Mouse (Mus musculus) Muller cell, postnatal 12 days (primary cell): ENCODE data around the gene Tcp11l2.

Experiments used
- DNase-seq: peaks from one replicate; pipeline ENCODE4 v3.0.0-alpha.2; 2015; ENCODE audit errors: inconsistent ontology term

Tcp11l2 gene

DNA sequence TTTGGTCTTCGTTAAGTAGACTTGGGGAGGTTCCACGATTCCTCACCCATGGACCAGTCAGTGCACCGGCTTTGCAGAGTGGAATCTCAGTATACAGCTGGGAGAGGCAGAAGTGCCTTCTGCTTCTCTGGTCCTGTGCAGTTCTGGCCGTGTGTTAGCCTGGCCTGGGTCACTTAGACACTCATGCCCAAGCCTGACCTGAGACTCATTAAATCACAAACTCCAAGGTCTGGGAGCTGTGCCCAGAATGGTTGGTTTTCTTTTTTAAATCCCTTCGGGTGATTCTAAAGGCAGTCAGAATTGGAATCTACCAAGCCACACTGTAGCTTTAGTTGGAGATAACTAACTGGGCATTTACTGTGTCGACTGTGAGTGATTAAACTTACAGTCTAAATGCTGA is 23.7 kb downstream of the Tcp11l2 start:
- peak; percentile 49 for DNase-seq

DNA sequence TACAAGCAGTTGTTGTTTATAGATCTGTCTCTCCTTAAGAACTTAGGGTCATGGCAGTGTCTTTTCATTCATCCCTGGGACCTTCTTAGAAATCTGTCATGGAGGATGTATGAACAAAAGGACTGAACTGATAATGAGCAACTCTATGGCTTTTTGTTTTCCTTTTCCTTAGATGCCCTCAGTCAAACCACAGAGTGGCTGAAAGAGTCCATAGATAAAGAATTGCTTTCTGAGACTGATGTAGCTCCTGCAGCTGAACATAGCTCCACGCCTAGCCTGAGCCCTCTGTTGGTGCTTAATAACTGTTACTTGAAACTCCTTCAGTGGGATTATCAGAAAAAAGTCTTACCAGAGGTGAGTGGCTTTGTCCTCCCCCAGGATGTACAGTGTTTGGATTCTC is 27.9 kb downstream of the Tcp11l2 start:
- DNase-seq: no peak

DNA sequence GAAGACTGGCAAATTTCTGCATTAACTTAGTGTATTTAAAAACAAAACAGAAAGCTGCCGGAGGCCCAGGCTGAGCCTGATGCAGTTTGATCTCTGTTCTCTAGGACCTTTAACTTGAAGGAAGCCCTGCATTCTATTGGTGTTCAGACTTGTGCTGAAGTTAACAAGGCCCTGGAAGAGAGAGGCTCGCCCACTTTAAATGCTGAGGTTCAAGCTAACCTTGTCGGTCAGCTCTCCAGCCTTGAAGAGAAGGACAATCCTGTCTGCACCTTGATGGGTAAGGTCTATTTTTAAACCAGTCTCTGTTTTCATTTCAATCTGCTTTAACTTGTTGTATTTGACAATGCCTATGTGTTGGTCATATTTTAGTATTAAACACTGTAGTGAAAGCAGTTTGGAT is 31.9 kb downstream of the Tcp11l2 start:
- no peak for DNase-seq

DNA sequence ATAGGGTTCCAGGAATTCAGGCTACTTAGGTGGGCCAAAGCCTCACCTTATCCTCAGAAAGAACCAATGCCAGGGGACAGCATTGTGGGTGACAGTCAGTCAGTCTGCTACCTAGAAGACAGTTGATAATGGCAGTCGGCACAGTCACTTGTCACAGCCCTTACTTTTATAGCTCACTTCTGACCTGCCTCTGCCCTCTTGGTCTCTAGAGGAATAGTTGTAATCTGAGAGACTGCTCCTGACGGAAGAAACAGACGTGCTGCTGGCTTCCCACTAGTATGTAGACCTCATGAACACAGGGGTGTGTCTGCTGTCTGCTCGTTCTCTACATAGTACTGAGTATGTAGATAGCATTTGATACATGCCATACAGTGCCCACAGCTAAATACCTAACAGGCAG is 33.9 kb downstream of the Tcp11l2 start:
- no peak for DNase-seq

DNA sequence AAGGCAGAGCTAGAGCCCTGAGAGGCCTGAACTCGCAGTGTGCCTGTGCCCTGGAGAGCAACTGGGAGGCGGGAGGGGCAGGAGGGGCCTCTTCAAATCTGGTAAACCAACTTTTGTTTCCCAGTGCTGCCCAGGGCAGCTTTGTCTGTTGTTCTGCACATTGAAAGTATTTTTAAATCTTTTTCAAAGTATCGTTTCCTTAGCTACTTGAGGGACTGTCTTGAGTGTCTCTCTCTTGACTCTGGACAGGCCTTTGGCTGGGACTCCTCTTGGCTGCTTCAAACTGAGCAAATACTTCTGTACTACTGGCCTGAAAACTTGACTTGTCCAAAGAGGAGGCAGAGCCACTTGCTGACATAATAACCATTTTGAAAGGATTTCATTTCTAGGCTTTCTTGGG is 34.4 kb downstream of the Tcp11l2 start:
- no peak for DNase-seq

DNA sequence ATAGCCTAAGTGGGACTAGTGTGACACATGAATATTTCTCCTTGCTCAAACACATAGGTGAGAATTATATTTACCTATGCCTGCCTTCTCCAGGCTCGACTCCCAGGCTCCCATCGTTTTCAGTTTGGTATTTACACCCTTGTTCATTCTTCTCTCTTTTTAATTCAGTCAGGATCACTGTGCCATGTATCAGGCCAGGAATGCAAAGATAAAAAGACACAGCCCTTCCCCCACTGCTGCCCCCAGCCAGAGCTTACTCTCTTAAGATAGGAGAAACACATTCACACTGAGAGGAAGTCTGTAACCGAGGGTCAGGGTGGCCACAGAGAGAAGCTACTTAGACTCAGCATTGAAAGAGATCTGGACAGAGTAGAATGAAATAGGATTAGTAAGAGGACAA is 35.2 kb downstream of the Tcp11l2 start:
- no peak for DNase-seq

DNA sequence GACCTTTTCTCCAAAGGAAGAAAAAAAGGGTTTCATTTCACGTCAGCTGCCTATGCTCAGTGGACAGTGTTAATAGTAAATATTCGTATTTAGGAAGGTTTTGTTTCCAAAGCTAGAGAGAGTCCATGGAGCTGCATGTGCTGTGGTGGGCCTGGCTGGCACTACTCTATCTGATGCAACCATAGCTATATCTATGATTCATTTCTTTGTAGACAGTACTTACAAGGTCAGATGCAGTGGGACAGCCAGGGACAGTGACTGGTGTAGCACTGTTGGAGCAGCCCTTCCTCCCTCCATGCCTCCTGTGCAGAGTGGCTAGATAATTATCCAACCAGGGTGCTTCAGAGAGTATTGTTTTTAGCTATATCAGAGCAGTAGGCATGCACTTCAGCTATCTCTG is 35.9 kb downstream of the Tcp11l2 start:
- DNase-seq: no peak

DNA sequence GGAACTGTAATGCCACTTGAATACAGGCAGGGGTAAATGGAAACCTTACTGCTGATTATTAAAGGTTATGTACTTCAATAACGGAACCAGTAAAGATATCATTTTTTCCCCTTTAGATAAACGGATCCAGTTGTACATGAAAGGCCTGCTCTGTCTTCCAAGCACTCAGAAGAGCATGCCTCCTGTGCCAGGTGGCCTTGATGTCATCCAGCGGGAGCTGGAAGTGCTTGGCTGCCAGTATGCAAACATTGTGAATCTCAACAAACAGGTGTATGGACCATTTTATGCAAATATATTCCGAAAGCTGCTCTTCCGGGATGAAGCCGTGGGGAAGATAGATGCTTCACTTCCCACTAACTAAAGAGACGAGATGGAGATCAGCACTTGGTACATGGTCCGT is 36.9 kb downstream of the Tcp11l2 start:
- DNase-seq: no peak

DNA sequence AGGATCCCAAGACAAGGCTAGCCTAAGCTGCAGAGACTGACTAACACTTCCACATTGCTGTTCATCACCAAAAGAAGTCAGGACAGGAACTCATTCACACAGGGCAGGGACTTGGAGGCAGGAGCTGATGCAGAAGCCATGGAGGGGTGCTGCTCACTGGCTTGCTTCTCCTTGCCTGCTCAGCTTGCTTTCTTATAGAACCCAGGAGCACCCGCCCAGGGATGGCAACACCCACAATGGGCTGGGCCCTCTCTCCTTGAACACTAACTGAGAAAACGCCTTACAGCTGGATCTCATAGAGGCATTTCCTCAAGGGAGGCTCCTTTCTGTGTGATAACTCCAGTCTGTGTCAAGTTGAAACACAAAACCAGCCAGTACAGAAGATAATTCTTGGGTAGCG is 38.6 kb downstream of the Tcp11l2 start:
- no peak for DNase-seq

DNA sequence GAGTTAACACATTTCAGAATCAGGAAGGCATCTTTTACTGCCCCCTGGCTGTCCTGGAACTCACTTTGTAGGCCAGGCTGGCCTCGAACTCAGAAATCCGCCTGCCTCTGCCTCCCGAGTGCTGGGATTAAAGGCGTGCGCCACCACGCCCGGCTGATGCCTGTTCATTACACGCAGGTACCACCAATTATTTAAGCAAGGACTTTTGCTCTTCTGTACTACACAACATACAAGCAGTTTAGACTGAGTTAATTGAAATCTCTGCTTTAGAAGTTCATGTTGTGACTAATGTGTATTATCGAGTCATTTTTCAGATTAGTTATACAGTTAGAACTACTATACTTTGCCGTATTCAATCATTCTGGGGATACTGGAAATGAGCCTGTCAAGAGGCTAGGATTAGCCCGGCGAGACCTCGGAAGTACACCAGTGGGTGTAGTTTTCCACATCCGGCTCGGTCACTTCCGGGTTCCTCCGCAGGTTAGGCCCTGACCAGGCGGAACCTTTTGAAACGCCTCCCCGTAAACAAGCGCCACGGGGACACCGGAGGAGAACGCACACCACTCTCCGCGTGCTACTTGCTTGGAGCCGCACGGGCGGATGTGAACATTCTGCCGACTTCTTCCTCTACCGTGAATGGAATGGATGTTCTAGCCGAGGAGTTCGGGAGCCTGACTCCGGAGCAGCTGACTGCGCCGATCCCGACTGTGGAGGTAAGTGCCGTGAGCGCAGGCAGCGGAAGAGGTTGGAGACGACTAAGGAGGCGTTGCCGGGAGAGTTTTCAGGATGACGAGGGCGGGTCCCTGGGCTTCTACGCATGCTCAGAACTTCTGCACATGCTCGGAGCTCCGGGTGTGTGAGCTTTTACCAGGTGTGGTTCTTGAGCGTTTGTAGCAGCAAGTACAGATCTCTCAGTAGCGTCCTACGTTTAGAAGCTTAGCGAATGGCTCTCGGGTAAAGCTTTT is 45.7 kb downstream of the Tcp11l2 start, which contains the start of gene Polr3b:
TSS of gene Polr3b (plus strand) at position 467 of the 965 bp plus-strand sequence.
- DNase-seq: peak; percentile 95

DNA sequence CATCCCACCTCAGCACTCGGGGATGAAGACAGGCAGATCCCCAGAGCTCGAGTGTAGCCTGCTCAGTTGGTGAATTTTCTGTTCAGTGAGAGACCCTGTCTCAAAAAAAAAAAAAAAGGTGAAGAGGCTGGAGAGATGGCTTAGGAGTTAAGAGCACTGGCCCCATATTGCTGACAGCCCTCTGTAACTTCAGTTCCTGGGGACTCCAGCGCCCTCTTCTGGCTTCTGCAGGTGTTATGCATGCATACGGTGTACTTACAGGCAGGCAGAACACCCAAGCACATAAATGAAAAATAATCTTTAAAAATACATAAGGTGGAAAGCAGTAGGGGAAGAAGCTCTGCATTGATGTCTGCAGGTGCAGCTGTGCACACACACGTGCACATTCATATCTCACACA is 54.8 kb downstream of the Tcp11l2 start:
- DNase-seq: no peak

DNA sequence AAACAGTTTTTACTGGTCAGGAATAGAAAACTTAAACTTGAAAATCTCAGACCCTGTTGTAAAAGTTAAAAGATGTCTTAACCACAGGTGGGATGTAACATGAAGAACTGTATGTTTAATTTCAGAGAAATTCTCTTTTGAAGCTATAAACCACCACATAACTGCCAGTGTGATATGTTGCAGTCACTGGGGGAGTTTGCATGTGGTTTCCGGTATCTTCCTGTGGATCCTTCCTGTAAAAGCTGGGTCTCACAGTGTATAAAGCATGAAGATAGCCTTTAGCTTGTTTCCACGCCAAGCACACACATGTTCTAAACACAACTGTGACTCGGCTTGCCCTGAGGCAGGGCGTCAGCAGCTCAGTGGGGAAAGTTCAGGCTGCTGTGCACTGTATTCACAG is 55.6 kb downstream of the Tcp11l2 start:
- no peak for DNase-seq

DNA sequence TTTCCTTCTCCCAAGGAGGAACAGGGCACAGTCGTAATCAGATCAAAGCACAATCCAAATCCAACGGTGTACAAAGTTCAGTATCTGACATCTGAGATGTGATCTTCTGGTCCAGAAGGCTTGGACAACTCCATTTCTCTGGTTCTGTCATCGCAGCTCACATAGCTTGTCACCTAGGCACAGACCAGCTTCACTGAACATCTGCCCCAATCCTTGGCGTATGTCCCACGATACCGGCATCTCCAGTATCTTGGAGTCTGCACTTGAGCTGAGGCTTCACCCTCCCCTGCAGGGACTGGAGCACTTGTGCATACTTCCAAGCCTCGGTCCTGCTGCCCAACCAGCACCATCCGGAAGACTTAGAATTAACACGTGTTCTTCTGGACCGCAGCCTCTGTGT is 60.2 kb downstream of the Tcp11l2 start:
- DNase-seq: no peak

DNA sequence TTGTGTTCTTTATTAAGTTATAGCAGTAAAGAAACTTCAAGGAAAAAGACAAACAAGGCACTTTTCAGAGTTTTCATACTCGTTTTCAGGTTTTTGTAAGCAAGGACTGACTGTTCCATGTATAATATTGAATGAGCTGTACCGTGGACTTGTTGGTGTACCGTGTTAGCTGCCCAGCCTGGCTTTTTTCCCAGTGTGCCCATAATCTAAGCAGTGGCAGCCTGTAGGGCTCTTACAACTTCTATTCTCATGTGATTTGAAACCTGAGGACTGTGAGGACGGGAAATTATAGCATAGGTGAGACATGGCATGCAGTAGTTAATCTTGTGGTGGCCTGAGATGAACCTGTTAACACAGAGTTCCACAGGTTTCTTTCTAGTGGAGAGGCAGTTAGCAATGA is 62.0 kb downstream of the Tcp11l2 start:
- DNase-seq: no peak

DNA sequence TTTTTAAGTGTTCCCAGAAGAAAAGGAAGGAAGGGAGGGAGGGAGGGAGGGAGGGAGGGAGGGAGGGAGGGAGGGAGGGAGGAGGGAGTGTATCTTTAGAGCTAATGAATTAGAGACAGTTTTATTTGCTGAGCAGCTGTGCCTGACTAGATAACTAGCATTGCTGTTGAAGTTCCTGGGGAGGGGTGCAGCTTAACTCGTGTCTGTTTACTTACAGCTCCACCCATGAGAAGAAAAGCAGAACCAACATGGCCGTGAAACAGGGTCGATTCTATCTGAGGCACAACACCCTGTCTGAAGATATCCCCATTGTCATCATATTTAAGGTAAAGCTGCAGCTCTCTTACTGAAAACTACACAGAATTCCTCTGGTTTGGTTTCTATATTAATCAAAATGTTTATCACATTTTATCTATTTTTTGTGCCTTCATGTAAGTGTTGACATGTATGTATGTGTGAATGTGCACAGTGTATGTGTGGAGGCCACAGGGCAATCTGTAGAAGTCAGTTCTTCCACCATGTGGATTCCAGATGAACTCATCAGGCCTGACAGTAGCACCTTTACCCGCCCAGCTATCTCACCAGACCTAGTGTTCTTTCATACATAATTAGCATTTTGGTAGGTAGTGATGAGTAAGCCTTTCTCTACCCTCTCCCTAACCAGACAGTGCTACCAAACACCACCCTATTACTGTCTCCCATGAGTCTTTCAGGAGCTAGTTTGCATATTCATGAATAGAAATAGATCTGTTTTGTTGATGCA is 63.3 kb downstream of the Tcp11l2 start:
- DNase-seq: no peak

DNA sequence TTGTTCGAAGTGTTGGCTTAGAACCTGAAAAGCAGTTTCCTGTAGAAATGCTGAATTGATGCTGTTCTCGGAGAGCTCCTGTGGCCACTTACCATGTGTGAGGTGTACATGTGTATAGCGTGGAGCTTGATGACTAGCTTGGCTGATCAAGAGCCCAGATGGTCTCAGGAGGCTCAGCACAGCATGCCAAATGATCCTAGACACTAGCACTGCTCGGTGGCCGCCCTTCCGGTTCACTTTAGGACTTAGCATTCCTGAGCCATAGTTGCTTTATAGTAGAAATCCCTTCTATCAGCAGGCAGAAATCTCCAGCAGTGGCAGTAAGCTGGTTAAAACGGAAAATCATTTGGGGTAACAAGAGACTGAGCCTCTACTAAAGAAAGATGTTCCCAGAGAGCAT is 64.4 kb downstream of the Tcp11l2 start:
- DNase-seq: no peak

DNA sequence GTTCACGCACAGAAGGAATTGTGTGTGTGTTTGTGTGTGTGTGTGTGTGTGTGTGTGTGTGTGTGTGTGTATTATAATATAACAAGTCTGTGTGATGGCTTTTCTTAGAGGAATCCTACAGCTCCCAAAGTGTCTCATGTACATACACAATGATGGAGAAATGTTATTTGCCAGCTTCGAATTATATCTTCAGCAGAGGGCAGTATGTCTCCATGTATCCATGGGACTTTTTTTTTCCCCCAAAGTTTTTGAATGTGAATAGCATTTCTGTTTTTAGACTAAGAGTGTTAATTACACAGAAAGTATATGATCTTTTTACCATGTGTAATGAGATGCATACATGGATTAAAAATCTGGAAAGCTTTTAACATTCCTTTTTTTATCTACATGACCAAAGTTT is 65.2 kb downstream of the Tcp11l2 start:
- peak; percentile 42 for DNase-seq

DNA sequence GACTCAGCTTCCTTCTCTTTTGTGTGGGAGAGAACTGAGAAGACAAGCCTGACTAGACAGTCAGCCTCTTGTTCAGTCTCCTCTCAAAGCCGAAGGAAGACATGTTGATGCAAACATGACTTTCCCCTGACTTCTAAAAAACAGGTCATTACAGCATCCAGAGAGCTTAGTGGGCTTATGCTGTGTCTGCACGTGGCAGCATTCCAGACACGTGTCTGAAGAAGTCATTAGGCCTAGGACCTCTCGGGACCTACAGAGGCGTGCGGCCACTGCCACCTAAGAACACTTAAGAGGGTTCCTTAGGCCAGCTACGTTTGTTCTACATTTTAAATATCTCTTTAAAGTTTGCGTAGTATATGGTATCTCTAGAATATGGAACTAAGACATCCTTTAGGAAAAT is 69.5 kb downstream of the Tcp11l2 start:
- no peak for DNase-seq

DNA sequence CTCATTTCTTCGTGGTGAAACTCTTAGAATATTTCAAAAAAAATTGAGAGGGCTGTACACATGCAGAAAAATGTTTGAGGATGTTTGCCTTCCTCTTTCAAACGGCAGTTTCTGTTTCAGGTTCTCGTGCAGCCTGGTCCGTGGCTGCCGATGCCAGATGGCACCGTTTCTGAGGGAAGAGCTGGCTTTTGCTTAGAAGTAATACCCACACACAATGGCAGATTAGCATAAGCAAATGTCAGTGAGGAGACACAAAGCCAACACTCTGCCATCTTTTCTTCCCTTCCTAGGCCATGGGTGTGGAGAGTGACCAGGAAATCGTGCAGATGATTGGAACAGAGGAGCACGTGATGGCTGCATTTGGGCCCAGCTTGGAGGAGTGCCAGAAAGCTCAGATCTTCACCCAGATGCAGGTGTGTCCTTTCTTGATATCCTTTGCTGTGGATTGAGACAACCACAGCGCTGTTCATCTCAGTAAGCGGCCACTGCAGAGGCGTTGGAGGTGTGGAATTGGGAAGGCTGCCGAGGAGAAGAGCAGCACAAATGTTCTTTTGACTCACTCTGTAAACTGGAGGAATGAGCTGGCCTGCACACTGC is 70.2 kb downstream of the Tcp11l2 start:
- DNase-seq: no peak

DNA sequence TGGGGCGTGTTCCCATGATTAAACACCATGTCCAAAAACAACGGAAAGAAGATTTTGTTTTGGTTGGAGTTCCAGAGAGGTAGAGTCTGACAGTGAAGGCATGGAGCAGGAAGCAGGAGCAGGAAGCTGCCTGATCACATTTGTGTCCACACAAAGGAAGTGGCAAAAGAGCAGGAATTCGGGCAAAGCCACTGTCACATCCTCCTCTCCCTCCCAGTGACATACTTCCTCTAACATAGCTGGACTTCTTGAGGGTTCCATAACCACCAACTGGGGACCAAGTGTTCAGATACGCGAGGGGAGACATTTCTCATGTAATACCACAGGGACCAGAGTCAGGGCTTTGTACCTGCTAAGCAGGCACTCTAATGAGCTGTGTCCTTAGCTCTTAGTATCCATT is 70.8 kb downstream of the Tcp11l2 start:
- no peak for DNase-seq

DNA sequence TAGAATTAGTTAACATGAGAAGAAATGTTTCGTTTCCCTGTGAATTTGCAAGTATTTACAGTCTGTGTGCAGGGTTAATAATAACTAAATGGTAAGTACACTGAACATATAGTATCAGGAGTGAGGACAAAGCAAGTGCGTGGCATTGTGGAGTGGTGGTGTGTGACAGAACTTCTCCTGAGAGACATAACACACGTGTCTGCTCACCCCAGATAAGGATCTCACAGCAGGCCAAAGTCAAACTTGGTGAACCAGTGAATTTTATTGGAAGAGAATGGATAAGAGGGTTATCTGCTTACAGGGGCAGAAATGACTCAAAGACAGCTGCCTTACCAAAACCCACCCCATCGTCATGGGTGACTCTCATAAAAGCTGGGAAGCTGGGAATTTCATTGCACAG is 72.5 kb downstream of the Tcp11l2 start:
- no peak for DNase-seq

DNA sequence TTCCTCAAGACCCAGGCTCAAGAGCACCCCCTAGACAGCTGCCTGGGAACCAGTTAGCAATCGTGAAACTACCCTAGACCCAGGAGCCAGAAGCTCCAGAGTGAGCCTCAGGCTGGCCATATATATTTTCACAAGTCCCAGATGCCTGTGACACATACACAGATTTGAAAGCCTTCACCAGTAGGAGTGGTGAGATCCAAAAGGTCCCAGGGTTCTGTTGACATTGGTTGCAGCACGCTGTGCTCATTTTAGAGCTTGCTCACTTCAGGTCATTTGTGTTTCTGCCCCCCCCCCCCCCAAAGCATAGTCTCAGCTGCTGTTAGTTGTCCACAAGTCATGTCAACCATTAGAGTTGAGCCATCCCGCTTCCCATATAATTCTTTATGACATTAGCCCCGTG is 77.6 kb downstream of the Tcp11l2 start:
- DNase-seq: no peak

DNA sequence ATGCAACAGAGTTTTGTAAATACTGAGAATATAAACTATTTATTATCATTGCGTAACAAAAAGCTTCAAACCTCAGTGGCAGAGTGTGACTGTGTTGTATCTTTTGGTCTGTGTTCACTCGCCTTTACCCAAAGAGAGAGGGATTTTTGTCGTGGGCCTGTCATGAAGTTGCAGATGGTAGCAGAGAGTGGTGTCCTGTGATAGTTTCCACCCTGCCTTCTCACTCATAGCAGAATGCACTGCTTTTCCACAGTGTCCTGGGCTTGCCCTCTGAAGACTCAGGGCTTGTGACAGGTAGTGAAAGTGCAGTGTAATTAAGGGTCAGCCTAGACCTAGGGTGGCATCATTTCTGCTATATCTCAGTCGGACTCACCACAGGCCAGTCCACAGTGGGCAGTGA is 78.3 kb downstream of the Tcp11l2 start:
- DNase-seq: no peak
